10 mouse cellular contexts compared by ENCODE assay signal in the genomic region with DNA sequence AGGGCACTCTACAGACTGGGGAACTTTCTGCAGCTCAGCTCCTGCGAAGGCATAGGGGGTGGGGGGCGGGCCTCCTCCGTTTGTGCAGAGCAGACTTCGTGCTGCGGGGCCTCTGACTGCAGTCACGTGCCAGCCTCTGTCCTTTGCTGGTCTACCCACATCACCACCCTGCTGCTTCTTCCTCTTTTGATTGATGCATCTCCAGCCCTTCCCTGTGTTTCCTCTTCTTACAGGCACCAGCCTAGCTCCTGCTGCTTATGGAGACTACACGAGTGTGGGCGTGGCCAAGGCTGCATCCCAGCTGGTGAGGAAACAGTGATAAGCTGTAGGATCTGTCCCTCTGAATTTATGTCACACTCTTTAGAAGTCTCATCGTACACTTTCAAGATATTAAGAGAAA. TPM values are rescaled to one million over a fixed set of nuclear protein-coding genes. Genes with fewer than 3 reads are reported as not detected.
DNase-seq lines count a peak whose midpoint lies in the region; ATAC-seq lines count a peak whose summit lies in the region.
"Had no signal": no experiment of that assay in that cellular context is flagged by ENCODE, and none has a peak within 500 bp of the region (broad histone marks: within the 10 kb centered on the region; RNA-seq: fewer than 3 reads in every experiment).

No protein-coding gene starts in this region.

- ATAC-seq in granulocyte monocyte progenitor cell, adult 5-6 weeks (replicated peaks; ENCODE audit: poor library complexity, severe bottlenecking), result peak; percentile 99
- ATAC-seq in megakaryocyte, adult 5-6 weeks (ENCODE audit: poor library complexity, severe bottlenecking), result peak; percentile 97
- ATAC-seq: Patski had no signal

- DNase-seq in kidney, postnatal 4 days, result peak; percentile 22 to 27
- no peak for DNase-seq in kidney, adult 11 months
- peak; percentile 58 for DNase-seq in R1 (ENCODE audit: low read depth, low spot score)
- DNase-seq in yolk sac, embryonic 10.5 days (ENCODE audit: low spot score), result no peak
- DNase-seq in urinary bladder, postnatal 4 days (ENCODE audit: low spot score in 2 of 2), result no peak
- DNase-seq: cerebellum, adult 18-20 months; thymus, postnatal 36 days had no signal

RNA-seq across cellular contexts. Expression of gene Lrmp, which starts 33.6 kb away (rescaled TPM):
- total RNA-seq in granulocyte monocyte progenitor cell, adult 5-6 weeks (2014; fragmentation: Nextera tagmentation), result 64.7 and 94.7 TPM in 2 replicates
- total RNA-seq in granulocyte monocyte progenitor cell, adult 5-6 weeks (2017), result 108 and 121 TPM in 2 replicates
- total RNA-seq in megakaryocyte, adult 5-6 weeks (2015), result 41.7 and 44.5 TPM in 2 replicates
- total RNA-seq in megakaryocyte, adult 5-6 weeks (2017), result 87.5 and 92.7 TPM in 2 replicates

Comparison
In these comparisons a context has a peak if more than half of its experiments do, and no peak if none do; other contexts are left out.
1. DNase-seq: peak in kidney, postnatal 4 days (2 of 2) and R1 (single experiment); none in kidney, adult 11 months (single experiment), yolk sac, embryonic 10.5 days (single experiment) and urinary bladder, postnatal 4 days (0 of 2).